Mouse (Mus musculus) cortical plate, adult 2 months (tissue): ENCODE measurements around the gene Spint5.

Experiments used
- CTCF ChIP-seq: fragments of 200-500 bp; IDR thresholded peaks from 2 replicates; pipeline ENCODE4 v1.5.1; 2011; ENCODE audit warnings: mild to moderate bottlenecking, control low read depth, low read length; ENCODE audit not compliant: insufficient read depth; ENCODE audit errors: extremely low read depth
- POLR2A ChIP-seq: fragments of 200-500 bp; IDR thresholded peaks from 2 replicates; pipeline ENCODE4 v1.6.1; 2011; ENCODE audit warnings: mild to moderate bottlenecking, low read length, control low read depth; ENCODE audit not compliant: insufficient read depth; ENCODE audit errors: extremely low read depth

DNA sequence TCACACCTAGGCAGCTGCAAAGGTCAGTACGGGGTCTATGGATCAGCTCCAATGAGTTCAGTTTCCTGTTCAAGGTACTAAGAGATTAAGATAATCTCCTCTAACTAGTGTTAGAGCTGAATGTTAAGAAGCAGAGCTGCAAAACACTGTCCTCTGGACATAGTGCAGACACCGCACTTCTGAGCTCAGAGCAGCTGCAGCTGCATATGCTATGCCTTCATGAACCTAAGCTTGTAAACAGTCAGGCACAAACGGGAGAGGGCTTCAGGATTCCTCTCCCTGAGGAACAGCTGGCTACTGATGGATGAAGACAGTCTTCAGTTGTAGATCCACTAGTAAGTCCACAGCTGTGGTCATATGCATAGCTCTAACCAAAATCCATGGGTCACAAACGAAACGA, 14.1 kb upstream of the Spint5 start:
- TF ChIP-seq POLR2A, result no peak
- no peak for TF ChIP-seq CTCF
